Mouse (Mus musculus) kidney, adult 18-20 months (tissue): ENCODE results near the gene Otoa.

Experiments
- DNase-seq: peaks from one replicate; pipeline ENCODE4 v3.0.0; 2021

Otoa gene

DNA sequence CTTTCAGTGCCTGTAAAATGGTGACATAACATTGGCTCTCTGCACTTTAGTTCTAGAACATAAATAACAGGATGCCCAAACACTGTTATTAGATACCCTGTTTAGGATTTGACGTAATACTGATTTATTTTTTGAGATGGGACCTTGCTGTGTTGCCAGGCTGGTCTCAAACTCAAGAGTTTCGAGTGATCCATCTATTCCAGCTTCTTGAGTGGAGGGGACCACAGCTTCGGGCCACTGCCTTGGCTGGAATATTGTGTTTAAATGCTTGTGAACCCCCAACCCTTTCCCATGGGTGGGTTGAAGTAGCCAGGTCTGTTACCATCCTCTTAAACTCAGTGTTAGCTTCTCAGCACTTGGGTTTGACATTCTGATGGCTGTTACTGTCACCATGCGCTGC is at the start of gene Otoa:
Gene Otoa, plus strand, starts transcription at position 301 of the 400 bp plus-strand sequence.
- DNase-seq = no peak

DNA sequence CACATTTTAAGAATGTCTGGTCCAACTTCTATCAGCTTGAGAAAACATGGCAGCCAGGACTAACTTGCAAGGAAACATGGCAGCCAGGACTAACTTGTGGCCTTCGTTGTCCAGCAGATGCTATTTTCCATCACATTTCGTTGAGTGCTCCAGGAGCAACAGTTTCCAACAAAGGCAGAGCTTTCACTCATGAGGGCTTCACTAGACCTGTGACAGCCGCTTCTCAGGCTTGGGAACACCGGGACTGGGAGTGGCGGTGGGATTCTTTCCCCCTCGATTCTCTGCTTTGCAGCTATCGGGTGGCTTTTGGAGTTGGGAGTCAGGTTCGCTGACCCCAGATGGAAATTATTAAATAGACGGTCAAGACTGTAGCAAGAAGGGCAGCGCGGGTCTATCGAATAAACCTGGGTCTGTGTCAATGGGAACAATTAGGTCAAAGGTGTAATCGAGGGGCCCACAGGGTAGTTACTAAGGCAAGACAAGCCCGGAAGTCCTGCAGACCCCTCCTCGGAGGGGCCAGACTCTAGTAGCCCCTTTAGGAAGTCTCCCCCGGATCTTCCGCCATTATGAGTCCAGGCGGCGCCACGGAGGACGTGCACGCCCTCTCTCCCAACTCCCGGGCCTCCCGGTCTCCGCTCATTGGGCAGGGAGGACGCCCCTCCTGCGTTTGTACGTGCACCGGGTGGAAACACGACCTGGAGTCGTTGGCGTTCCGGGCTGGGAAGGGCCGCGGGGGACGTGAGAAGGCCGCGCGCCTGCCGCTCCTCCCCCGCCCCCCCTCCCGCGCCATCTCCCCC is 47.4 kb upstream of the Otoa start, which contains the start of gene Mettl9:
Gene Mettl9, plus strand, starts transcription at position 590 of the 797 bp plus-strand sequence.
- peak; percentile 91 for DNase-seq

DNA sequence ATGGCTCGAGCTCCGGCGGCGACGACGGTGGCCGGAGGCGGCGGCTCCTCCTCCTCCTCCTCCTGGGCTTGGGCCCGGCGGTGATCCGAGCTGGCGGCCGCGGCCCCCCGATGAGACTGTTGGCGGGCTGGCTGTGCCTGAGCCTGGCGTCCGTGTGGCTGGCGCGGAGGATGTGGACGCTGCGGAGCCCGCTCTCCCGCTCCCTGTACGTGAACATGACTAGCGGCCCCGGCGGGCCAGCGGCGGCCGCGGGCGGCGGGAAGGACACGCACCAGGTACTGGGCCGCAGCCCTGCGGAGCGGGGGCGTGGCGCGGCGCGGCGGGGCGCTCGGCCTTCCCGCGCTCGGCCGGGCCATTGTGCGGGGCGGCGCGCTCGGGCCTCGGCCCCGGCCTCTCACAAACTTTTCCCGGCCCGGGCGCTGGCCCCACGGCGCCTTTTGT is 46.7 kb upstream of the Otoa start:
- DNase-seq = peak; percentile 84

DNA sequence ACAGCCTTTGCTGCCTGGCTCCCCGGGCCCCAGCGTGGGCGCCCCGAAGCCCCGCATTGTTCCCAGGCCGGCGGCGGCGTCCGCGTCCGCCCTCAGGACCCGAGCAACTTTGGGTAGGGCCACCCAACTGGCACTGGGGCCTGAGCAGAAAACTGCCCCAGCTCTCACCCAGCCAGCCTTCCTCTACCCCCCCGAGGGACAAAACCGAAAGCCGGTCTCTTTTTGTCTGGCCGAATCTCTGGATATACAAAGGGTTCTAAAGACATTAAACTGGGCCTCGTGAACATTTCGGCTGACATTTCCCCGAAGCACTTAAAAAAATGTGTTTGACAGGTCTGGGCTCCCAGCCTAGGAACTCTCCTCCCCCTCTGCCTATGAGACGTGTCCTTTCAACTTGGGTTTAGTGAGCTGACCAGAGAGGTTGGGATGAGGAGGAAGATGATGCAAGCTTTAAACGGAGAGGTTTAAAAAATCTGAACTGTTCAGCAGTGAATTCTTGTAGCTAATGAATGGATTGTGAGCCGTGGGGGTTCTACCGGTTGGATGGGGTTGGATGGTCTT is 46.2 kb upstream of the Otoa start:
- DNase-seq = peak; percentile 68

DNA sequence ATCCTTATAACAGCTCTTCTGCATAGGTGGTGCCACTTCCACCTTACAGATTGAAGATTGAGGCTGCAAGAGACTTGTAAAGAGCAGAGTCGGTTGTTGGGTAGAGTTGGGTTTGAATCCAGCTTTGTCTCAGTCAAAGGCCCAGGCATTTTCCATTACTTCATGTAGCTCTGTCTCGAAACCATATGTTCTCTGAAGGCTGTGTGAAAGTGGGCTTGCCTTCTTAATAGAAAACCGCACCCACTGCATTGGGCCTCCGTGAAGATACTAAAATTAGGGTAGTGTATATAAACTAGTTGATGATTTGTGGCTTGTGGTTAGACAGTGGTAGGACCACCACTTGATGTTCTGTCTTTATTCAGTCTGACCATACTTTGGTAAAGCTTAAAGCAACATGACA is 40.9 kb upstream of the Otoa start:
- no peak for DNase-seq

DNA sequence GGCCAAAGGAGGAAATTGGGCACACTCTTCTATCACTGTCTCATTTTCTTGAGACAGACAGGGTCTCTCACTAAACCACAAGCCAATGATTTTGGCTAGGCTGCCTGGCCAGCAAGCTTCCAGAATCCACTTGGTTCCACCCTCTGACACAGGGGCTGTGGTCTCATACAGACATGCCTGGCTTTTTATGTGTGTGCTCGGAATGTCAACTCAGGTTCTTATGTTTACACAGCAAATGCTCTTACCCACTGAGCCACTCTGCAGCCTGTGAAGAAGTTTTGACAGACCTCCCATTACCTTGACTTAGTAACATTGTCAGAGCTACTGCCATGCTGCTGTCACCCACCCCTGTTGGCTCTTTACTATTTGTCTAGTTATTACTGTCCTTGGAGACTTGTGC is 39.5 kb upstream of the Otoa start:
- DNase-seq = no peak

DNA sequence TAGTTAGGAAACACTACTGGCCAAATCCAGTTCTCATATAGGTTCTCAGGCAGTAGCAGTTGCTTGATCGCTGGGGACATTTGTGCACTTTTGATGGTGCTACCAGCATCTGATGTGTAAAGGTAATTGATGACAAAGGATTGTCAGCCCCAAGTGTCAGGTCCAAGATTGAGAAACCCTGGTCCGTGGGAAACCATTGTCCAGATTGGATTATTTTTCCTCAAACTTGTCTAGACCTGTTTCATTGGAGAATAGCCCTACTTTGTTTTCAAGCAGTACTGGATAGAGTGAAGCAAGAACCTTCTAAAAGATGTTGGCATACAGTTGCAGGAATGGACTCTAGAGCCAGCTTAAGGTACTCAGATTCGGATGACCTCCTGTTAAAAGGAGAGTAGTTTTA is 38.4 kb upstream of the Otoa start:
- no peak for DNase-seq

DNA sequence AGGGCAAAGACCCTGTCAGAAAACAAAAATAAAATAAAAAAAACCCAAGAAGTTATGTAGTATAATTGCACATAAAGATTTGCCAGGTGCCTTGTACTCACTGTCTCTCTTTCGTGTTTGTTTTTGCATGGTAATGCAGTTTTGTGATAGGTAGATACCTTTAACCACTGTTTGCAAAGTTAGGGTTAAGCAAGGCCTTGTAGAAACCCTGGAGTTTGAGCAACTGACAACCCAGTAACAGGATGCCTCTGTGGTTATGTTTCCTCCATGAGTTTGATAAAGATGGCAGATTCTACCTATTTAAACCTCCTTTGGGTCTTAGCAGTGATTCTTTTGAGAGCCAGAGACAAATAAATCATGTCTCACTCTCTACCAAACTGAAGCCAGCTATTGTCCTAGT is 37.9 kb upstream of the Otoa start:
- DNase-seq = no peak

DNA sequence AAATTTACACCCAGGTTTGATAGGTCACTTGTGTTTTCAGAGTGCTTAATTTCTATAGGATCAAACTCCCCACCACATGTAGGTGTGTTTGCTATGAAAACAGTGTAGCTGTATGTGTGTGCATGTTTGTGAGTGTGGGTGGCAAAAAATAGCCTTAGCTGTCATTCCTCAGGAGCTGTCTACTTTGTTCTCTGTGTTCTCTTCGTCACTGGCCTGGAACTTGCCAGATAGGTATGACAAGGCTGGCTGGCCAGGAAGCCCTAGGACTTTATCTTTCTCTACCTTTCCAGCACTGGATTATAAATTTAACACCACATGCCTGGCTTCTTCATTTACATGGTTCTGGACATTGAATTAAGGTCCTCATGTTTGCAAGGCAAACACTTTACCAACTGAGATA is 37.2 kb upstream of the Otoa start:
- no peak for DNase-seq

DNA sequence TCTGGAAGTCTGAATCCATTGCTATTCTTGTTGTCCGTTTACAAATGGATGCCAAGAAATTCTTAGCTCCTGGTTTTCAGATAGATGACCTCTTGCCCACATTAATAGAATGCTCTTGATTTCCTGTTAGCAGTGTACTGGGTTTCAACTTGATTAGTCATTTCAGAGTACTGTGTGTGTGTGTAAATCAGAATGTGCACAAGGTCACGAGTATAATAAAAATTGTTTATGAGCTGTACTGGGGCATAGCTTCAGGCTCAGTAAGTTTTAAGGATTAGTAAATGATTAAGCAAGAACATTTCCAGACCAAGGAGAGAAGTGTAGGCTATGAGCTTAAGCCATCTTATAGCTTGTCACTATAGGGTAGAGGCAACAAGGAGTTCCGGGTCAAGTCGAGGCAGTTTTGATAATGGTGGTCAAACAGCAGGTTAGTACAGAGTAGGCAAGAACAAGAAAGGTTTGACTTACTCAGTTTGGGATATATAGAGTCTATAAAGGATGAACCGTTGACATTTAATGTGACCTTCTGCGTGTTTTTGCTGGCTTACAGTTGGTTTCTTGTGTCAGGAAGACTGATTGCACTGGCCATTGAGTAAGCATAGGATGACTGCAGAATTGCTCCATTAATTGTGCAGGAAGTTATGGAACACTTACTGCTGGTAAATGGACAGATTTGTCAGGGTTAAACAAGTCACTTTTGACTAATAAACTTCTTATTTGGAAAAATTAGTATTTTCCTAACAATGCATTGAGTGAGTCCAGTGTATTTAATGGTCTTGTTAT is 35.6 kb upstream of the Otoa start:
- no peak for DNase-seq

DNA sequence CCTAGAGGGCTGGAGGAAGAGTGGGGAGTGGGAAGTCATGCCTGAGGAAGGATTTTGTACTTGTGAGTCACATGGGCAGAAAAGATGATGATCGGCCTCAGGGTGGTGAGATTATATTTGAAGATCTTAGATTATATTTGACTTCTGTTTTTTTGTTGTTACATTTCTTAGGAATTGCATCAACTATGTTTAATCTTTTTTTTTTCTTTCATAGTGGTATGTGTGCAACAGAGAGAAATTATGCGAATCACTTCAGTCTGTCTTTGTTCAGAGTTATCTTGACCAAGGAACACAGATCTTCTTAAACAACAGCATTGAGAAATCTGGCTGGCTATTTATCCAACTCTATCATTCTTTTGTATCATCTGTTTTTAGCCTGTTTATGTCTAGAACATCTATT is 33.8 kb upstream of the Otoa start:
- no peak for DNase-seq

DNA sequence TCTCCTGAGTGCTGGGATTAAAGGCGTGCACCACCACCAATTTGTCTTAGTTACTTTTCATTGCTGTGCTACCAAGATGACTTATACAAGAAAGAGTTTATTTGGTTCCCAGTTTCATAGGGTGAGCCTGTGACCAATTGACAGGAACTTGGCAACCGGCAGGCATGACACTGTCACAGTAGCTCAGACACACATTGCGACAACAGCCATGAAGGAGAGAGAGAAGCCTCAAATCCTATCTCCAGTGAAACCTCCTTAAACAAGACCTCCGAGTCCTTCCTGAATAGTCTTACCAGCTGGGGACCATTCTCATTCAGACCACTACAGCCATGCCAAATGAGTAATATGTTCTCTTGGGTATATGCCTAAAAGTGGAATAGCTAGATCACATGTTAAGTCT is 28.4 kb upstream of the Otoa start:
- DNase-seq = no peak

DNA sequence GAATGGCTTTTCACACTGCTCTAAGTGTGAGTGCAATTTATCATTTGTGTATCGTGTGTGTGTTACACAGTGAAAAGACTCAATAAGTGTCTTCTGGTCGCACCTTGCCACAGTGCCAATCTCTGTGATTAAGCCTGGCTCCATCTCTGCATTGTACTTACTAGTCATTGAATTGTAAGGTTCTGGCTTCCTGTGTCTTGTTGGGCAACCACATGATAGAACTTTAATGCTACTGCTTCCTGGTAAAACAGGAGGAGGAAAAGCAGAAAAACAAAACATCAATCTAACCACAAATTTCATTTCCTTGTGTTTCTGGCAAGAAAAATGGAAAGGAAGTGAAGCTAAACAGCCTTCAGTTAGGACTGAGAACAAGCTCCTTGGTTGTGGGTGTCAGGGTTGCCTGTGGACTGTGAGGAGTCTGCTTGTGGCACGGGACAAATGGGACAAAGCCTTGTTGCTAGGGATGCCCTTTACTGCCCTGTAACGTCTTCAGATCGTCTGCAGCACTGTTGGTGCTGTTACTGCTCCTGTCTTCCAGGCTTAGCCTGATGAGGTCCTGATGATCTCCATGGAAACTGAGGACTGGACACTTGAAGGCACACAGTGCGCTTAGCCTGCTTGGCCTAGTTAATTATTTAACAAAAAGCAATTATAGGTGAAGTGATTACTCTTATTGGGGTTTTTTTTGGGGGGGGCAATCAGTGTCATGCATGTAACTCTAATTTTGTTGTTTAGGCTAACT is 21.8 kb upstream of the Otoa start:
- no peak for DNase-seq

DNA sequence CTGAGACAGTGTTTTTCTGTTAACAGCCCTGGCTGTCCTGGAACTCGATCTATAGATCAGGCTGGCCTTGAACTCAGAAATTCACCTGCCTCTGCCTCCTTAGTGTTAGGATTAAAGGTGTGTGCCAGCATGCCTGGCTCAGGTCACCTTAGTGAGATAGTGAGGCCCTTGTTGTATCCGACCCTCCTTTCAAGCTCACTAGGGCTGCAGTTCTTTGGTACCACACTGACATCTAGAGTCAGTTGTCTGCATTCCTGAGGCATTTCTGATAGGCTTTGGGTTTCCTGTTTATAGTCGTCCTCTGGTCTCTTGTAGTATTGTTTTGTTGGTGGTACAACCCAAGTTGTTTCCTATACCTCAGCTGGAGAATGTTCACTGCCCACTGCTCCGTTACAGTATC is 17.1 kb upstream of the Otoa start:
- no peak for DNase-seq

DNA sequence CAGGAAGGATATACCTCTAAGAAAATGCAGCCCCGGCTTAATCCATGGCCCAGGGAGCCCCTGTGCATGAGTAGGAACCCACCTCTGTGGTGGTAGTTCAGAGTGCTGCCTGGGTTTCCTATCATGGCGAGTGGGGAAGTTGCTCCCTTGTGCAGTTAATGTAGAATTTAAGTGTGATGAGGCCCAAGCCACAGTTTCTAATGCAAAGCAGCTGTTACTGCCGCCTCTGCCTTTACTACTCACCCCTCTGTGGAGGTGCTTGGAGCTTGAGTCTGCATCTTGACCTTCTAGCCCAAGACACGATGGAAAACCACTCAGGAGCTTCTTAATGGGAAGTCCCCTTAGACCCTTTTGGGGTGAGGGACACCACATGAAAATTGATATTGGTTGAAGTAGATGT is 10.2 kb upstream of the Otoa start:
- no peak for DNase-seq

DNA sequence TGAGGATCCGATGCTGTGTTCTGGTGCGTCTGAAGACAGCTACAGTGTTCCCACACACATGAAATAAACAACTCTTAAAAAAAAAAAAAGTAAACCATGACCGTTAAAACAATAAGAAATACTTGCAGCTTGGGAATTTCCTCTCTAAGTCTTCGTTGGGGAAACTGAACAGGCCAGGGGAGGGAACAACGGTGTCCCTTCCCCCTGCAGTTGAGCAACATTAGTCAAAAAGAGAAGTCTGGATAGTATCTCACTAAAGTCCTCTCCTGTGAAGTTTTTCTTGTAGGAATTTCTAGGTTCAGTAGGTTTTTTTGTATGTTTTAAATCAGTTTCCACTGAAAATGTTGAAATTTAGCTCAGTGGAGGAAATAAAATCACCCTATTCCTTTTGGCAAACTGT is 8.9 kb upstream of the Otoa start:
- no peak for DNase-seq

DNA sequence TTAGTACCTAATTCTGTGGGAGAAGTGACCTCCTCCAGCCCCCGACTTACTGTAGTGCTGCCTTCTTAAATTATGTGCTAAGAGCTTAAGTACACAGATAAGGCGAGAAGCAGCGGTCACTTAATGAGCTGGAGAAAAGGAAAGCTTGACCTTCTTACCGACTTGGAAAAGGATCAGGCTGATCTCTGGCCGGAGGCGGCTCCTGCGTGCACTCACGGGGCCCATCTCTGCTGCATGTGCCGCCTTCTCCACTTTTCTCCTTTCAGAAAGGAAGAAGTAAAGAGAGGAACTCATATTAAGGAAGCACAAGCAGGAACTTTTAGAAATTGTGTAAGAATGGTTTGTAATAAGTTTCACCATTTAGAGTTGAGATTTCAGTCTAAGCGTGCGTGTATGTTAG is 7.2 kb upstream of the Otoa start, which contains the start of gene Igsf6:
Gene Igsf6, minus strand, starts transcription at position 292 of the 400 bp plus-strand sequence.
- DNase-seq = peak; percentile 39

DNA sequence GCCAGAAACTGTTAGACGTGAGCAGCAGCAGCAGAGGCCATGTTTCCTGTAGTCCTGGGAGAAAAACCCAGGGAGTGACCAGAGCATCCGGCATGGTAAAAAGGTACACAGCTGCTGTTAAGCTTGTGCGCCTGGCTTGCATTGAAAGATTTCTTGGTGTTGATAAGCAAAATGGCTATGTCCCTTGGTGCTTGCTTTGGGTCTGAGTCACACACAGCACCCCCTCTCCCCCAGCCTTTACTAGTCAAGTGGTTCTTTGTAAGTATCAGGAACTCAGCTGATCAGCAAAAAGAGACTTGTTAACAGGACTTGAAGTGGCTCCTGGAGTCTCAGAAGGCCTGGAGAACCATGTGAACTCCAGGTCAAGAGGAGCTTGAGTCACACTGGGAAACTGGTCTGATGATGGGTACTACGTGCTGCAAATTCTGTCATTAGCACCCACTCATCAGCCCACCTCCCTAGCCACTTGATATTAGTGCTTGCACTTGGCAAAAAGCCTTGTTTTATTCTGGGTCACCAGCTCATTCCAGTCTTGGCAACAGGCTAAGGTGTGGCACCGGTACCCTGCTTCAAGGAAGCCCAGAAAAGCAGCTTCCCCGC is 6.5 kb upstream of the Otoa start:
- DNase-seq = no peak

DNA sequence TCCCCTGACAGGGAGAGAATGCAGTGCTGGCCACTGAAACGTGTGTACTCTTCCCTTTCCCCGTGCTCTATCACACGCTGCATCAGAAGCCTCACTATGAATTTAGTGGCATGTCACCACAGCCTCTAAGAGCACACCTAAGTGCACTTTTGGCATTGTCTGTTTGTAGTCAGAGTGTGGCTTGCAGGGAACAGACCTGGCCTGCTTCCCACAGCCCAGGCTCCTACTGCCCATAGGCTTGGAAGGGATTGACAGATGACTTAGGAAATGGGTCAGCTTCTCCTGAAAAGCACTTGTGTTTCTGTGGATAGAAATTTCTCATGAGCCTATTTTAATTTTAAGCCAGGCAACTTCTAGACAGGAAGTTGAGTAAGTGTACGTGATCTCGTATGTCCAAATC is 6.0 kb upstream of the Otoa start:
- no peak for DNase-seq

DNA sequence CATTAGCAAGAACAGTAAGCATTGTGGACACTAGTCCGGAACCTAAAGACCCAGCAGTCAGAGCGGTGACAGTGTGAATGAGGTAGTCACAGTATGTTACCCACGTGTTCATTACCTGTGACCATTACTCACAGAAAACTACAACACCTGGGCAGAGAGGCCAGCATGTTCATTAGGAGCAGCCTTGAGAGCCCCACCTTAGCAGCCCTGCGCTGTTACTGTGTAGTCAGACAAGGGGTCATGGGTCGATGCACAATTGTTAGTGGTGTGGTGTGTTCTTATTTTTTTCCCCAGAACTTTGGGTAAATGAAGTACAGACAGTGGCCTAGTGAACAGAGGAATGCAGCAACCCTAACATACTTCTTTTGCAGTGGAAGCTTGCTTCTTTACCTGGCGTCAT is 4.1 kb upstream of the Otoa start:
- DNase-seq = no peak

DNA sequence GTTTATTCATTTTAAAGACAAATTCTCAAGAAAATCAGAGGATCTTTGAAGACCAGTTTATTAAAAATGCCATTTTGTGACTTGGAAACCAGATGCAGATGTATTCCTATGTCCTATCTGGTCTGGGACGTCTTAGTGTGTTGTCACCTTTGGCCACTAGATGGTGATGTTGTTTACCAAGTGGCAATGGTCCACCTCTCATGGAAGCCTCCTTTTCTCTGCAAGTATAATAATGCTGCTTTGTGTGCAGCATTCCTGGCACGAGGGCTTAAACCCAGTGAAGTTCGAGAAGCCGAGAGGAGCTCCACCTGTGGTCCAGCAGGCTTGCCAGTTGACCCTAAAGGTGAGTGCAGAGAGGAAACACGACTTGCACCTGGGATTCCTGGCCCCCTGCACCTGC is 3.6 kb upstream of the Otoa start:
- DNase-seq = peak; percentile 63

DNA sequence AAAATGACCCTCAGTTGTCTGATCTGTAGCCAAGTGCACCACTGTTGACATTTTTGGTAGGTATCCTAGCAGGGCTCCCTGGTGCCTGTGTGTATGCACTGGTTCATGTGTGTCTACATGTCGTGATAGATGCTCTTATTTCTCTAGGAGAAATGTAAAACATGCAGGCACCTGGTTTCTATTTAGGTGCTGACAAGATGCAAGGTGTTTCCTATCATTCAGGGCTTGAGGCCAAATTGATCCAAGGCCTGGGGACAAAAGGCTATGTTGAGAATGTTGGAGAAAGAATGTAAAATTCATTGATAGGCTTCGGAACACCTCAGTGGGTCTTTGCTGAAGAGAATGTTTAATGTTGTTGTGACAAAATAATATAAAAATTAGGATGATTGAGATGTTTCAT is 366 bp downstream of the Otoa start:
- no peak for DNase-seq
